Mouse (Mus musculus) left cerebral cortex, adult 18-20 months (tissue): ENCODE data around the gene Gm13287. TPM values are rescaled to one million over a fixed set of nuclear protein-coding genes. Genes with fewer than 3 reads are reported as not detected.

Experiments
- total RNA-seq, 2 experiments: library from RNA; stranded (reverse); gene quantifications; 2 replicates each; pipeline ENCODE4 v1.2.3; 2021

Gene Gm13287
- total RNA-seq, 2 experiments from 2014 or later: not detected

Other genes with a start within 250 kb of the Gm13287 start
- not detected for gene Ifna15, start 245.0 kb upstream of the Gm13287 start, total RNA-seq
- gene Ifna14, start 231.5 kb upstream of the Gm13287 start, total RNA-seq: not detected
- gene Ifna9, start 210.9 kb upstream of the Gm13287 start, total RNA-seq: not detected
- not detected for gene Ifna12, start 199.9 kb upstream of the Gm13287 start, total RNA-seq
- gene C87499, start 168.8 kb upstream of the Gm13287 start, total RNA-seq: not detected
- not detected for gene Ifna13, start 158.8 kb upstream of the Gm13287 start, total RNA-seq
- gene Ifna16, start 126.3 kb upstream of the Gm13287 start, total RNA-seq: not detected
- gene Ifna2, start 119.3 kb upstream of the Gm13287 start, total RNA-seq: not detected
- not detected for gene Ifnab, start 111.9 kb upstream of the Gm13287 start, total RNA-seq
- under 1 TPM; 0.49 to 0.89 TPM for gene Gm26566, start 81.4 kb upstream of the Gm13287 start, total RNA-seq
- gene Klhl9, start 80.8 kb upstream of the Gm13287 start, total RNA-seq: 100 to 1,000 TPM; 100 to 103 TPM
- not detected for gene Gm13271, start 48.4 kb upstream of the Gm13287 start, total RNA-seq
- gene Gm13283, start 43.1 kb upstream of the Gm13287 start, total RNA-seq: not detected
- gene Gm13290, start 29.4 kb upstream of the Gm13287 start, total RNA-seq: not detected
- gene Gm13289, start 26.3 kb upstream of the Gm13287 start, total RNA-seq: not detected
- not detected for gene Gm13272, start 23.4 kb upstream of the Gm13287 start, total RNA-seq
- gene Ifnz, start 21.1 kb upstream of the Gm13287 start, total RNA-seq: not detected
- gene Gm13276, start 17.5 kb upstream of the Gm13287 start, total RNA-seq: not detected
- gene Gm13277, start 14.6 kb upstream of the Gm13287 start, total RNA-seq: not detected
- not detected for gene Gm13278, start 11.7 kb upstream of the Gm13287 start, total RNA-seq
- gene Gm13275, start 8.8 kb upstream of the Gm13287 start, total RNA-seq: not detected
- gene Gm13279, start 5.9 kb upstream of the Gm13287 start, total RNA-seq: not detected
- gene Gm13285, start 3.6 kb upstream of the Gm13287 start, total RNA-seq: not detected
- not detected for gene Gm13288, start 2.3 kb downstream of the Gm13287 start, total RNA-seq
- gene Ifna7, start 13.0 kb downstream of the Gm13287 start, total RNA-seq: not detected
- not detected for gene Ifna11, start 16.7 kb downstream of the Gm13287 start, total RNA-seq
- gene Ifna6, start 24.2 kb downstream of the Gm13287 start, total RNA-seq: not detected
- not detected for gene Ifna5, start 32.3 kb downstream of the Gm13287 start, total RNA-seq
- not detected for gene Ifna4, start 38.6 kb downstream of the Gm13287 start, total RNA-seq
- gene Ifna1, start 46.8 kb downstream of the Gm13287 start, total RNA-seq: not detected
- gene Ifne, start 76.9 kb downstream of the Gm13287 start, total RNA-seq: not detected